ENCODE assay signal across 9 mouse cellular contexts in the genomic region with DNA sequence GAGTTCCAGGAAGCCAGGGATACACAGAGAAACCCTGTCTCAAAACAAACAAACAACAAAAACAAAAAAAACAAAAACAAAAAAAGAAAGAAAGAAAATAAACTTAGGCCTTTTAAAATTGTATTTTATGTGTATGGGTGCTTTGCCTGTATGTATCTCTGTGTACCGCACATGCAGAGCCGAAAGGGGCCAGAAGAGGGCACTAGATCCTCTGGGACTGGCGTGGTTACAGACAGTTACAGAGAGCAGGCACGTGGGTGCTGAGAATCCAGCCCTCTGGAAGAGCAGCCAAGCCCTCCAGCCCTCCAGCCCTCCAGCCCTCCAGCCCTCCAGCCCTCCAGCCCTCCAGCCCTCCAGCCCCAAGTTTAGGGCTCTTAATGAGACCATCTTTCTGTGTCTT. TPM values are rescaled to one million over a fixed set of nuclear protein-coding genes. Genes with fewer than 3 reads are reported as not detected.
DNase-seq lines count a peak whose midpoint lies in the region; ATAC-seq and TF ChIP-seq lines count a peak whose summit lies in the region.
"Had no signal": no experiment of that assay in that cellular context is flagged by ENCODE, and none has a peak within 500 bp of the region (broad histone marks: within the 10 kb centered on the region; RNA-seq: fewer than 3 reads in every experiment).

No protein-coding gene starts in this region.

- H3K9me3 ChIP-seq in hindbrain, postnatal 0 days (ENCODE audit: low read length) = no peaks in the 10 kb centered on the region
- no peaks in the 10 kb centered on the region for H3K9me3 ChIP-seq in hindbrain, embryonic 12.5 days (replicated peaks)
- no peaks in the 10 kb centered on the region for H3K9me3 ChIP-seq in CH12.LX (replicated peaks; ENCODE audit: low read length)

- 29% methylated on average over 4 of the region's 4 CpGs for WGBS in hindbrain, postnatal 0 days
- WGBS in hindbrain, embryonic 12.5 days = 23% methylated on average over 4 of the region's 4 CpGs

- H3K79me2 ChIP-seq in CH12.LX (replicated peaks; ENCODE audit: control insufficient read depth, extremely low read depth, insufficient read depth, poor library complexity, severe bottlenecking) = no peaks in the 10 kb centered on the region

- TF ChIP-seq EP300 in CH12.LX (IDR thresholded peaks at IDR 0.05; ENCODE audit: low read length) = no peak

- H3K27me3 ChIP-seq in hindbrain, postnatal 0 days (ENCODE audit: insufficient read depth, low read length) = no peaks in the 10 kb centered on the region
- H3K27me3 ChIP-seq in hindbrain, embryonic 12.5 days = no peaks in the 10 kb centered on the region
- no peaks in the 10 kb centered on the region for H3K27me3 ChIP-seq in CH12.LX (replicated peaks)

- H3K4me1 ChIP-seq in hindbrain, postnatal 0 days (ENCODE audit: insufficient read depth, low read length) = peaks cover 5% of the 10 kb centered on the region; the same call in 1 of the 2 replicates
- peaks cover 5% of the 10 kb centered on the region; the same call in 1 of the 2 replicates for H3K4me1 ChIP-seq in hindbrain, embryonic 12.5 days
- H3K4me1 ChIP-seq in CH12.LX (ENCODE audit: control insufficient read depth in 1 of 2, insufficient read depth in 2 of 2) = peaks cover 15 to 26% of the 10 kb centered on the region in 2 experiments

- peak; percentile 51 for DNase-seq in hindbrain, postnatal 0 days (ENCODE audit: low spot score)
- DNase-seq in CH12.LX (ENCODE audit: extremely low read depth) = peak; percentile 45
- DNase-seq in adrenal gland, postnatal 10 days = peak; percentile 60
- DNase-seq in kidney, postnatal 14 days = peak; percentile 27
- DNase-seq in retina, postnatal 1 day = peak; percentile 51
- no peak for DNase-seq in Muller cell, postnatal 12 days (ENCODE audit: inconsistent ontology term)
- DNase-seq in layer of hippocampus, adult 11-12 months (ENCODE audit: low spot score) = no peak

- peak; percentile 63 for TF ChIP-seq CTCF in hindbrain, postnatal 0 days (IDR thresholded peaks at IDR 0.05; ENCODE audit: low read depth)
- TF ChIP-seq CTCF in CH12.LX (conservative IDR thresholded peaks at IDR 0.05 in 1 of 2, IDR thresholded peaks at IDR 0.05 in 1 of 2; ENCODE audit: low read depth in 2 of 2, low read length in 2 of 2) = peak; percentile 40 to 66; a peak in 3 of 4 replicates

- in situ Hi-C loops in CH12.LX (cut with MboI; ENCODE audit: low pct_ligation_motif_present, low pct_unique_long_range_greater_than_20kb, low sequenced_read_pairs) = no loop called here

- no peak overlapping the region for H3K9ac ChIP-seq in hindbrain, postnatal 0 days (replicated peaks; ENCODE audit: low read length)
- no peak overlapping the region for H3K9ac ChIP-seq in hindbrain, embryonic 12.5 days
- no peak overlapping the region for H3K9ac ChIP-seq in CH12.LX (ENCODE audit: insufficient read depth, low read depth)

- no peak for TF ChIP-seq POLR2A in CH12.LX (IDR thresholded peaks at IDR 0.05; ENCODE audit: low read depth, low read length)

- no peak overlapping the region for H3K4me2 ChIP-seq in hindbrain, postnatal 0 days (ENCODE audit: low read depth, low read length)
- H3K4me2 ChIP-seq in hindbrain, embryonic 12.5 days (replicated peaks) = no peak overlapping the region
- H3K4me2 ChIP-seq in CH12.LX (ENCODE audit: insufficient read depth, low read depth, poor library complexity, severe bottlenecking) = no peak overlapping the region

- H3K27ac ChIP-seq in hindbrain, postnatal 0 days = no peak overlapping the region
- H3K27ac ChIP-seq in hindbrain, embryonic 12.5 days = no peak overlapping the region
- H3K27ac ChIP-seq in CH12.LX (ENCODE audit: insufficient read depth, low read depth) = no peak overlapping the region

- TF ChIP-seq RAD21 in CH12.LX (IDR thresholded peaks at IDR 0.05; ENCODE audit: low read depth, low read length) = peak; percentile 60

- no peaks in the 10 kb centered on the region for H3K36me3 ChIP-seq in hindbrain, postnatal 0 days (ENCODE audit: insufficient read depth, low read length)
- H3K36me3 ChIP-seq in hindbrain, embryonic 12.5 days = no peaks in the 10 kb centered on the region
- H3K36me3 ChIP-seq in CH12.LX (replicated peaks in 1 of 2; ENCODE audit: control insufficient read depth in 1 of 2, insufficient read depth in 1 of 2, low read length in 1 of 2) = no peaks in the 10 kb centered on the region

- dilution Hi-C loops in CH12.LX (cut with MboI; ENCODE audit: extremely low pct_ligation_motif_present, extremely low pct_unique_long_range_greater_than_20kb, low sequenced_read_pairs) = no loop called here

- ATAC-seq in hindbrain, postnatal 0 days = no peak
- no peak for ATAC-seq in hindbrain, embryonic 12.5 days (ENCODE audit: low FRiP score)

- no peak overlapping the region for H3K4me3 ChIP-seq in hindbrain, postnatal 0 days (ENCODE audit: low read length)
- no peak overlapping the region for H3K4me3 ChIP-seq in hindbrain, embryonic 12.5 days
- no peak overlapping the region for H3K4me3 ChIP-seq in CH12.LX (replicated peaks in 1 of 3; ENCODE audit: low read depth in 2 of 3, low read length in 2 of 3, poor library complexity in 1 of 3)
- H3K4me3 ChIP-seq: erythroblast, embryonic 14.5 days had no signal

TF ChIP-seq in CH12.LX, 34 proteins besides CTCF, POLR2A, EP300 and RAD21:
- TF ChIP-seq KAT2A (IDR thresholded peaks at IDR 0.05; ENCODE audit: insufficient replicate concordance, low read length) (no peak), SMC3 (IDR thresholded peaks at IDR 0.05; ENCODE audit: low read depth, low read length) (peak; percentile 40), MAX (IDR thresholded peaks at IDR 0.05; ENCODE audit: low read length) (0 out of 2 replicates have a peak, but pooled peaks have one; percentile 28), E2F4 (IDR thresholded peaks at IDR 0.05; ENCODE audit: insufficient replicate concordance, low read depth, low read length) (no peak), MYC (IDR thresholded peaks at IDR 0.05; ENCODE audit: low read depth, low read length) (peak; percentile 65; the same call in 1 of the 2 replicates)
TF ChIP-seq in CH12.LX: peak in this region for 3.

RNA-seq across cellular contexts. Expression of gene Zfyve28, which starts 16.5 kb away (rescaled TPM):
- 10.1 and 13.9 TPM in 2 replicates for total RNA-seq in hindbrain, postnatal 0 days (2014; rRNA removed)
- 3.0 and 3.8 TPM in 2 replicates for polyA plus RNA-seq in hindbrain, postnatal 0 days (2015; fragmentation: Nextera tagmentation; extraction: Ambion mirVana)
- 2.9 and 4.1 TPM in 2 replicates for polyA plus RNA-seq in hindbrain, embryonic 12.5 days (2016; fragmentation: Nextera tagmentation; extraction: Ambion mirVana)
- total RNA-seq in CH12.LX (2012; rRNA removed) = 1.2 and 1.7 TPM in 2 replicates
- total RNA-seq in CH12.LX (2014; rRNA removed) = 2.0 TPM in 2 replicates
- 2.8 and 2.9 TPM in 2 replicates for polyA plus RNA-seq in CH12.LX (2012; ENCODE audit: insufficient read length, low read depth)
- total RNA-seq in adrenal gland, postnatal 10 days (2021) = 1 to 10 TPM; 1.2 to 1.8 TPM
- polyA plus RNA-seq: erythroblast, embryonic 14.5 days had no signal

RNA-seq across cellular contexts. Expression of gene Cfap99, which starts 16.7 kb away (rescaled TPM):
- 0.97 TPM in 1 of 2 replicates, not detected in the other for total RNA-seq in hindbrain, postnatal 0 days (2014; rRNA removed)
- polyA plus RNA-seq in hindbrain, postnatal 0 days (2015; fragmentation: Nextera tagmentation; extraction: Ambion mirVana) = 0.13 and 0.19 TPM in 2 replicates
- polyA plus RNA-seq in hindbrain, embryonic 12.5 days (2016; fragmentation: Nextera tagmentation; extraction: Ambion mirVana) = 0.09 and 0.25 TPM in 2 replicates
- total RNA-seq in CH12.LX (2012; rRNA removed) (not detected in 2 replicates), CH12.LX (2014; rRNA removed) (not detected in 2 replicates)
- polyA plus RNA-seq in CH12.LX (2012; ENCODE audit: insufficient read length, low read depth) = not detected in 2 replicates
- total RNA-seq in adrenal gland, postnatal 10 days (2021) = not detected
- polyA plus RNA-seq: erythroblast, embryonic 14.5 days had no signal

Comparison
In these comparisons a context has a peak if more than half of its experiments do, and no peak if none do; other contexts are left out.
1. DNase-seq: peak in hindbrain, postnatal 0 days (single experiment), CH12.LX (single experiment), adrenal gland, postnatal 10 days (single experiment), kidney, postnatal 14 days (single experiment) and retina, postnatal 1 day (single experiment); none in Muller cell, postnatal 12 days (single experiment) and layer of hippocampus, adult 11-12 months (single experiment).